Mouse (Mus musculus) kidney, embryonic 14.5 days (tissue): ENCODE data around the gene Tnfrsf8. TPM values are rescaled to one million over a fixed set of nuclear protein-coding genes. Genes with fewer than 3 reads are reported as not detected.

Experiments used
- ATAC-seq: fragments of 200-750 bp; cut with Nextera tagmentation; 2 replicates; pipeline ENCODE4 v1.8.0; 2017; ENCODE audit warnings: moderate number of reproducible peaks, mild to moderate bottlenecking, moderate TSS enrichment, moderate library complexity; ENCODE audit not compliant: low FRiP score, low TSS enrichment
- H3K27ac ChIP-seq: fragments of 300-500 bp; sonication (generic); 2 replicates; pipeline ENCODE4 v1.5.1; 2014; ENCODE audit warnings: low read depth, mild to moderate bottlenecking, low read length, moderate library complexity, mixed read lengths
- H3K27me3 ChIP-seq: fragments of 300-500 bp; sonication (generic); 2 replicates; pipeline ENCODE4 v1.6.1; 2014; ENCODE audit warnings: mild to moderate bottlenecking, low read length; ENCODE audit not compliant: control insufficient read depth, insufficient read depth
- H3K36me3 ChIP-seq: fragments of 300-500 bp; sonication (generic); 2 replicates; pipeline ENCODE4 v1.6.1; 2014; ENCODE audit warnings: low read length, mixed read lengths; ENCODE audit not compliant: control insufficient read depth, insufficient read depth
- H3K4me1 ChIP-seq: fragments of 300-500 bp; sonication (generic); 2 replicates; pipeline ENCODE4 v1.6.1; 2014; ENCODE audit warnings: low read length, mixed read lengths; ENCODE audit not compliant: control insufficient read depth, insufficient read depth
- H3K4me2 ChIP-seq: fragments of 300-500 bp; sonication (generic); replicated peaks from 2 replicates; pipeline ENCODE4 v1.6.1; 2014; ENCODE audit warnings: low read depth, mild to moderate bottlenecking, low read length
- H3K4me3 ChIP-seq: fragments of 300-500 bp; sonication (generic); 2 replicates; pipeline ENCODE4 v1.5.1; 2014; ENCODE audit warnings: mild to moderate bottlenecking, low read length
- H3K9ac ChIP-seq: fragments of 300-500 bp; sonication (generic); 2 replicates; pipeline ENCODE4 v1.6.1; 2014; ENCODE audit warnings: low read depth, mild to moderate bottlenecking, low read length, moderate library complexity
- H3K9me3 ChIP-seq: fragments of 300-500 bp; sonication (generic); 2 replicates; pipeline ENCODE4 v1.6.1; 2016; ENCODE audit warnings: low read length; ENCODE audit not compliant: control insufficient read depth
- WGBS: fragments of 180-500 bp; shearing (Covaris S2); extraction: QIAGEN DNeasy Blood & Tissue Kit; methylation state at CpG from one replicate; pipeline ENCODE4 v1.1.7; 2014; 5-methylcytosine and 5-hydroxymethylcytosine counted together
- polyA plus RNA-seq: library from polyadenylated mRNA; unstranded; fragments of >200 nt; fragmentation: Nextera tagmentation; extraction: Ambion mirVana; gene quantifications from 2 replicates; pipeline ENCODE4 v1.2.1, GENCODE M21; 2014

Tnfrsf8 gene
- polyA plus RNA-seq, 1 experiment from 2014 or later, result 0.24 TPM

GRCm38 (mm10) chr4:145278724-145279370 is 36.1 kb downstream of the Tnfrsf8 start:
- WGBS, result 73% methylated on average over 3 of the region's 3 CpGs
- no peak overlapping the region for H3K4me3 ChIP-seq
- no peak overlapping the region for H3K4me2 ChIP-seq
- H3K27ac ChIP-seq, result no peak overlapping the region
- H3K9ac ChIP-seq, result no peak overlapping the region
- no peaks in the 10 kb centered on the region for H3K9me3 ChIP-seq
- no peaks in the 10 kb centered on the region for H3K27me3 ChIP-seq
- ATAC-seq, result no peak
- H3K4me1 ChIP-seq, result no peaks in the 10 kb centered on the region
- H3K36me3 ChIP-seq, result no peaks in the 10 kb centered on the region

- H3K36me3 ChIP-seq, result no peaks in the 10 kb centered on the region
- H3K4me1 ChIP-seq, result no peaks in the 10 kb centered on the region
- no peaks in the 10 kb centered on the region for H3K9me3 ChIP-seq
- 92% methylated on average over 2 of the region's 2 CpGs for WGBS
- no peak overlapping the region for H3K4me3 ChIP-seq
- no peaks in the 10 kb centered on the region for H3K27me3 ChIP-seq
- no peak for ATAC-seq
- no peak overlapping the region for H3K27ac ChIP-seq
- no peak overlapping the region for H3K9ac ChIP-seq
- H3K4me2 ChIP-seq, result no peak overlapping the region
These were observed 36.7 kb downstream of the Tnfrsf8 start for GRCm38 (mm10) chr4:145278231-145278630.

- WGBS, result 82% methylated on average over 6 of the region's 6 CpGs
- Histone ChIP-seq H3K4me1 (no peaks in the 10 kb centered on the region), H3K27ac (no peak overlapping the region), H3K9me3 (no peaks in the 10 kb centered on the region), H3K9ac (no peak overlapping the region), H3K36me3 (no peaks in the 10 kb centered on the region), H3K4me3 (no peak overlapping the region), H3K4me2 (no peak overlapping the region), H3K27me3 (no peaks in the 10 kb centered on the region)
- no peak for ATAC-seq
These were observed 38.4 kb downstream of the Tnfrsf8 start for GRCm38 (mm10) chr4:145276368-145277249.

GRCm38 (mm10) chr4:145274887-145275286 is 40.1 kb downstream of the Tnfrsf8 start:
- Histone ChIP-seq H3K4me2 (no peak overlapping the region), H3K4me1 (no peaks in the 10 kb centered on the region), H3K9me3 (no peaks in the 10 kb centered on the region), H3K9ac (no peak overlapping the region), H3K27ac (no peak overlapping the region), H3K4me3 (no peak overlapping the region), H3K27me3 (no peaks in the 10 kb centered on the region), H3K36me3 (no peaks in the 10 kb centered on the region)
- no peak for ATAC-seq
- 92% methylated on average over 5 of the region's 5 CpGs for WGBS

GRCm38 (mm10) chr4:145273923-145274322 is 41.0 kb downstream of the Tnfrsf8 start:
- H3K9me3 ChIP-seq, result no peaks in the 10 kb centered on the region
- no peak overlapping the region for H3K4me3 ChIP-seq
- 91% methylated on average over 5 of the region's 5 CpGs for WGBS
- no peak overlapping the region for H3K27ac ChIP-seq
- H3K4me2 ChIP-seq, result no peak overlapping the region
- H3K9ac ChIP-seq, result no peak overlapping the region
- H3K36me3 ChIP-seq, result no peaks in the 10 kb centered on the region
- no peaks in the 10 kb centered on the region for H3K27me3 ChIP-seq
- no peak for ATAC-seq
- H3K4me1 ChIP-seq, result no peaks in the 10 kb centered on the region

GRCm38 (mm10) chr4:145272763-145273162 is 42.2 kb downstream of the Tnfrsf8 start:
- Histone ChIP-seq H3K27ac (no peak overlapping the region), H3K9me3 (no peaks in the 10 kb centered on the region), H3K36me3 (no peaks in the 10 kb centered on the region), H3K4me1 (no peaks in the 10 kb centered on the region), H3K4me3 (no peak overlapping the region), H3K9ac (no peak overlapping the region), H3K4me2 (no peak overlapping the region), H3K27me3 (no peaks in the 10 kb centered on the region)
- no peak for ATAC-seq
- WGBS, result 86% methylated on average over 1 of the region's 1 CpGs

GRCm38 (mm10) chr4:145271634-145272033 is 43.3 kb downstream of the Tnfrsf8 start:
- H3K4me3 ChIP-seq, result no peak overlapping the region
- ATAC-seq, result no peak
- 87% methylated on average over 4 of the region's 4 CpGs for WGBS

GRCm38 (mm10) chr4:145270136-145270535 is 44.8 kb downstream of the Tnfrsf8 start:
- WGBS, result 83% methylated on average over 5 of the region's 5 CpGs
- ATAC-seq, result no peak

More at GRCm38 (mm10) chr4:145271634-145272033, 43.3 kb downstream of the Tnfrsf8 start:
- Histone ChIP-seq H3K27ac (no peak overlapping the region), H3K9me3 (no peaks in the 10 kb centered on the region), H3K9ac (no peak overlapping the region), H3K27me3 (no peaks in the 10 kb centered on the region), H3K4me1 (no peaks in the 10 kb centered on the region), H3K36me3 (no peaks in the 10 kb centered on the region), H3K4me2 (no peak overlapping the region)

GRCm38 (mm10) chr4:145267631-145268110 is 47.3 kb downstream of the Tnfrsf8 start:
- Histone ChIP-seq H3K4me3 (no peak overlapping the region), H3K4me1 (no peaks in the 10 kb centered on the region), H3K4me2 (no peak overlapping the region), H3K9ac (no peak overlapping the region), H3K36me3 (no peaks in the 10 kb centered on the region), H3K27ac (no peak overlapping the region), H3K27me3 (no peaks in the 10 kb centered on the region), H3K9me3 (no peaks in the 10 kb centered on the region)
- ATAC-seq, result no peak
- WGBS, result 56% methylated on average over 4 of the region's 4 CpGs

More at GRCm38 (mm10) chr4:145270136-145270535, 44.8 kb downstream of the Tnfrsf8 start:
- Histone ChIP-seq H3K4me1 (no peaks in the 10 kb centered on the region), H3K36me3 (no peaks in the 10 kb centered on the region), H3K27me3 (no peaks in the 10 kb centered on the region), H3K4me3 (no peak overlapping the region), H3K9ac (no peak overlapping the region), H3K27ac (no peak overlapping the region), H3K4me2 (no peak overlapping the region), H3K9me3 (no peaks in the 10 kb centered on the region)
